Mouse (Mus musculus) brain, embryonic 18.5 days (tissue): ENCODE results near the gene Olfr1179.
"Not testable (repeated sequence)": the region's sequence is repeated elsewhere in the genome, so short reads cannot be mapped to it uniquely, and the experiment has no call there.

Source experiments
- DNase-seq: peaks from one replicate; pipeline ENCODE4 v3.0.0-alpha.2; 2012; ENCODE audit warnings: low read depth, low spot score

The Olfr1179 gene

GRCm38 (mm10) chr2:88406353-88406752 is at the start of gene Olfr1179:
TSS of gene Olfr1179 (minus strand) at chr2:88406453.
- DNase-seq: no peak

GRCm38 (mm10) chr2:88454567-88454966 is 48.3 kb upstream of the Olfr1179 start, which contains the start of gene Olfr1183:
TSS of gene Olfr1183 (plus strand) at chr2:88454867.
- not testable (repeated sequence) for DNase-seq

GRCm38 (mm10) chr2:88449031-88449430 is 42.8 kb upstream of the Olfr1179 start, which contains the start of gene Gm13757:
TSS of gene Gm13757 (minus strand) at chr2:88449131.
- no peak for DNase-seq

GRCm38 (mm10) chr2:88426071-88426470 is 19.8 kb upstream of the Olfr1179 start, which contains the start of gene Olfr1181:
TSS of gene Olfr1181 (minus strand) at chr2:88426171.
- DNase-seq: no peak

- no peak for DNase-seq
These were observed 12.8 kb upstream of the Olfr1179 start, which contains the start of gene Olfr1180 for GRCm38 (mm10) chr2:88419051-88419450. TSS of gene Olfr1180 (minus strand) at chr2:88419151.

GRCm38 (mm10) chr2:88386762-88387161 is 19.5 kb downstream of the Olfr1179 start, which contains the start of gene Olfr1178:
TSS of gene Olfr1178 (plus strand) at chr2:88387062.
- DNase-seq: no peak

DNA sequence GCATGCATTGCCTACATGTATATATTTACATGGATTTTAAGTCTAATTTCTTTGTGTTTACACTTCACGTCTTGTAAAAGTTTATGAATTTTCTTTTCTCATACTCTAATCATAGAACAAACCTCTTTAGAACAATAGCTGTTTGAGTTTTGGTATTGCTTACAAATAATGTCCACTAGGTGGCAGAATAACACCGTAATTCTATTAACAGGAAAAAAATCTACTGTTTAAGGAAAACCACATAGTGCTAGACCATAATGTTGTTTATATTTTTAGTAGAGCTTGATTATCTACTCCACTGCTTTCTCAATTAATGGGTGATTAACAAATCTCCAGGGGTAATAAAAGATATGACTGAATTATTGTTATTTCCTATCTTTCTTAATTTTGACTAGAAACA is 49.9 kb downstream of the Olfr1179 start:
- peak; percentile 22 for DNase-seq
